Mouse (Mus musculus) forebrain, postnatal 0 days (tissue): ENCODE measurements around the gene Gins1. TPM values are rescaled to one million over a fixed set of nuclear protein-coding genes. Genes with fewer than 3 reads are reported as not detected.
"Not testable (repeated sequence)": the region's sequence is repeated elsewhere in the genome, so short reads cannot be mapped to it uniquely, and the experiment has no call there.

Source experiments
- ATAC-seq: fragments of 200-750 bp; cut with Nextera tagmentation; 2 replicates; pipeline ENCODE4 v1.8.0; 2017; ENCODE audit warnings: mild to moderate bottlenecking, moderate library complexity
- DNase-seq: peaks from one replicate; pipeline ENCODE4 v3.0.0-alpha.2; 2015
- H3K27ac ChIP-seq: fragments of 300-500 bp; sonication (generic); 2 replicates; pipeline ENCODE4 v1.5.1; 2014; ENCODE audit warnings: low read depth, mild to moderate bottlenecking, antibody characterized with exemption, low read length, moderate library complexity, mixed read lengths
- H3K27me3 ChIP-seq: fragments of 300-500 bp; sonication (generic); 2 replicates; pipeline ENCODE4 v1.6.1; 2014; ENCODE audit warnings: mild to moderate bottlenecking, low read length, mixed read lengths; ENCODE audit not compliant: insufficient read depth
- H3K36me3 ChIP-seq: fragments of 300-500 bp; sonication (generic); 2 replicates; pipeline ENCODE4 v1.6.1; 2014; ENCODE audit warnings: mild to moderate bottlenecking, moderate library complexity; ENCODE audit not compliant: insufficient read depth
- H3K4me1 ChIP-seq: fragments of 300-500 bp; sonication (generic); 2 replicates; pipeline ENCODE4 v1.6.1; 2014; ENCODE audit warnings: antibody characterized with exemption; ENCODE audit not compliant: insufficient read depth
- H3K4me2 ChIP-seq: fragments of 300-500 bp; sonication (generic); 2 replicates; pipeline ENCODE4 v1.6.1; 2014; ENCODE audit warnings: low read depth, mild to moderate bottlenecking, moderate library complexity
- H3K4me3 ChIP-seq: fragments of 300-500 bp; sonication (generic); 2 replicates; pipeline ENCODE4 v1.5.1; 2014; ENCODE audit warnings: low read depth, low read length, mixed read lengths
- H3K9ac ChIP-seq: fragments of 300-500 bp; sonication (generic); 2 replicates; pipeline ENCODE4 v1.6.1; 2014; ENCODE audit warnings: mild to moderate bottlenecking
- H3K9me3 ChIP-seq: fragments of 300-500 bp; sonication (generic); 2 replicates; pipeline ENCODE4 v1.6.1; 2016; ENCODE audit warnings: low read length
- CTCF ChIP-seq: sonication (generic); IDR thresholded peaks from 2 replicates; pipeline ENCODE4 v1.5.1; 2016; ENCODE audit warnings: antibody characterized with exemption, control low read depth, low read depth
- WGBS: fragments of 180-500 bp; shearing (Covaris S2); extraction: QIAGEN DNeasy Blood & Tissue Kit; methylation state at CpG from one replicate; pipeline ENCODE4 v1.1.7; 2014; 5-methylcytosine and 5-hydroxymethylcytosine counted together
- polyA plus RNA-seq: library from polyadenylated mRNA; unstranded; fragments of >200 nt; fragmentation: Nextera tagmentation; extraction: Ambion mirVana; gene quantifications from 2 replicates; pipeline ENCODE4 v1.2.1, GENCODE M21; 2015
- total RNA-seq: library from RNA; depleted of rRNA; stranded (reverse); fragments of >200 nt; gene quantifications from 2 replicates; pipeline ENCODE4 v1.2.3, GENCODE M21; 2014

Gins1 gene
- total and polyA plus RNA-seq, 2 experiments from 2014 or later, result 12.8 to 15.5 TPM

DNA sequence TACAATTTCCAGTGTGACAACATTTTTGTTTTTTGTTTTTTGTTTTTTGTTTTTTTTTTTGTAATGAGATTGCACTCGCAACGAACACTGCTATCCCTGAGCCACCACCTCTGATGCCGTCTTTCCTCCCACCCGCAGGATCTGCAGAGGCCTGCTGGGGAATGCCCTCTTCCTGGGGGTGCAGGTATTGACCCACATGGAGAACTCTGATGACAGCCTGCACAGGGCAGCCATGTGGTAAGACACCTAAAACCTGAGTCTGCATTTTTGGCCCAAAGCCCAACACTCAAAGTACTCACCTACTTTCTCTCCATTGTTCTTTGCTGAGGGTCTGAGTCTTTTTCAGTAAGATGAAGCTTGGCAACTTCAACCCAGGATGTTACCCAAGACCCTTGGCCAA, 29.5 kb downstream of the Gins1 start:
- Histone ChIP-seq H3K27me3 (no peaks in the 10 kb centered on the region), H3K4me3 (no peak overlapping the region), H3K4me1 (no peaks in the 10 kb centered on the region), H3K9ac (no peak overlapping the region), H3K9me3 (no peaks in the 10 kb centered on the region), H3K4me2 (no peak overlapping the region), H3K36me3 (peaks cover 28% of the 10 kb centered on the region), H3K27ac (no peak overlapping the region)
- DNase-seq (no peak), ATAC-seq (no peak)
- 91% methylated on average over 4 of the region's 4 CpGs for WGBS
- TF ChIP-seq CTCF, result no peak

DNA sequence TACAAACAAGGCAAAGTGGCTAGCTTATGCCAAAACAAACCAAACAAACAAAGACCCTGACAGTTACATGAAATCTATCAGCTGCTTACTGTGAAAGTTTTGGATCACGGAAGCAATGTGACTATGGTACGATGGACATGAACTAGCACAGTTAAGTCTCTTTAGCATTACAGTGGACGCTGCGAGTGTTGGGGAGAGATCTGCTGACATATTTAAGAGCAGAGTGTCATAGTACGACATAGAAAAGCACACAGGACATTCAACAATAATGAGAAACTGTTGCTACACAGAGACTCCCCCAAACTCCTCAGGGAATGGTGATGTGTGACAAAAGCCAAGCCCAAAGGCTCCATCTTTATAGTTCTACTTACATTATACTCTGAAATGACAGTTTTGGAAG, 38.8 kb downstream of the Gins1 start:
- no peaks in the 10 kb centered on the region for H3K27me3 ChIP-seq
- 98% methylated on average over 5 of the region's 5 CpGs for WGBS
- no peak overlapping the region for H3K4me3 ChIP-seq
- no peak overlapping the region for H3K9ac ChIP-seq
- ATAC-seq (no peak), DNase-seq (no peak)
- H3K4me1 ChIP-seq, result no peaks in the 10 kb centered on the region
- peaks cover 9% of the 10 kb centered on the region for H3K36me3 ChIP-seq
- H3K4me2 ChIP-seq, result no peak overlapping the region
- TF ChIP-seq CTCF, result no peak
- no peaks in the 10 kb centered on the region for H3K9me3 ChIP-seq
- no peak overlapping the region for H3K27ac ChIP-seq

DNA sequence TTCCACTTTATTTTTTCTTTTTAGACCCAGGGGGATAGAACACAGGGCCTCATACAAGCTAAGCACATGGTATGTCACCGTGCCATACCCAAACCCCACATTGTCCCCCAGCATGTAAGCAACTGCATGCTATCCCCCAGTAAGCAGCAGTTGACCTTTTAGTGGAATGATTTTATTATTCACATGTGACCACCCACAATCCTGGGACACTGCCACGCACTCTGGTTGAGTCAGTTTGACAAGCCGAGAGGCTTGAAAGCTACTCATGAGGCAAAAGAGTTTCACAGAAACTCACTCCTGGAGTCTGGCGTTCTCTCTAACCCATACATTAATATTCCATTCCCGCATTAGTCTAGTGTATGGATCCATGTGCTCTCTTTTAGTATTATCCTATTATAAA, 42.1 kb downstream of the Gins1 start:
- H3K27me3 ChIP-seq, H3K4me2 ChIP-seq, H3K27ac ChIP-seq, H3K9ac ChIP-seq, H3K4me1 ChIP-seq, ATAC-seq, H3K9me3 ChIP-seq, DNase-seq, H3K4me3 ChIP-seq: not testable (repeated sequence)
- WGBS, result 88% methylated on average over 5 of the region's 5 CpGs
- H3K36me3 ChIP-seq, result peaks cover 18% of the 10 kb centered on the region

DNA sequence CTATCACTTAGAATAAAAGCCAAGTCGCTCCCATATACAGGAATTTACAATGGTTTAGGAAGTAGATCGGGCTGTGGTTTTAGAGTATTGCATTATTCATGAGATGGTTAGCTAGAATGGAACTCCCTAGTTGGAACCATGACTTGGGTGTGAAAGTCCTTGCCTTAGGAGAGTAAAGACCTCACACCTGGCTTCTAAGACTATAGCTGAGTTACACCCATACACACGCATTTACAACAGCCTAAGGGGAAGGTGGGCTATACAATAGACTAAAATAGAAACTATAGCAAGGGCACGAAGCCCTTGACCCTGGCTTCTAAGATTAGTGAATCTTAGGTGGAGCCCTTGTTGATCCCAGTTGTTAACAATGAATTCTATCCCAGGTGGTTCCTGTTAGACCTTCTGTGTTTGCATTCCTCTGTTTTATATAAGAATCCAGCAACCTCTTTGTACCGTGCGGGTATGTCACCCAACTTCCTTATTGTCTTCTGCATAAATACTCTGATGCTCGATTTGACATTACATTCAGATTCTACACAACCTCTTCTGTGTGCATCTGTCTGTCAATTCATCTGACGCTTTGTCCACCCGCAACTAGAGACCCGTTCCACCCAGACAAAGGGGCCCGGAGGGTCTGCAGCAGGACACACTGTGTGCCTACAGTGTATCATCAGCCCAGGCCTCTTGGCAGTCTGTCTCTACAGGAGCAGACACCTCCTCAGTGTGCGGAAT, 42.8 kb downstream of the Gins1 start:
- not testable (repeated sequence) for H3K27ac ChIP-seq, H3K4me1 ChIP-seq, H3K27me3 ChIP-seq, H3K9me3 ChIP-seq, H3K4me2 ChIP-seq, H3K9ac ChIP-seq, H3K4me3 ChIP-seq, DNase-seq, ATAC-seq
- peaks cover 18% of the 10 kb centered on the region for H3K36me3 ChIP-seq
- 91% methylated on average over 12 of the region's 12 CpGs for WGBS

DNA sequence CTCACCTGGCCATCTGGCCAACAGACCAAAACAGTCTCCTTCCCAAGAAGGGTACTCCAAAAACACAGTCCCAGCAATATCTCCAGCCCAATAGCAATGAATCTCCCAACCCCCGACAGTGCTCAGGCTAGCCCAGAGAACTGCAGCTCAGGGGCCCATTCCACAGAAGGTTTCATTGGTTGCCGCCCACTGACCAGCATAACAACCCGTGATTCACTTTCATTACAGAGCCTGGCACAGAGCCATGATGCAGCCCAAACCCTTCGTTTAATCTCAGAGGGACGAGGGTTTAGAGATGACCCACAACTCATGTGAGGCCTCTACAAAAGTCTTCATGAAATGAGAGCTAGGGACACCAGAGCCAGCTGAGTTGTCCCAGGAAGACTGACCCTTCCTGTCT, 43.6 kb downstream of the Gins1 start:
- ATAC-seq (no peak), DNase-seq (no peak)
- H3K9me3 ChIP-seq, result no peaks in the 10 kb centered on the region
- no peak overlapping the region for H3K27ac ChIP-seq
- no peaks in the 10 kb centered on the region for H3K4me1 ChIP-seq
- no peak overlapping the region for H3K4me3 ChIP-seq
- WGBS, result 76% methylated on average over 5 of the region's 5 CpGs
- no peaks in the 10 kb centered on the region for H3K27me3 ChIP-seq
- no peak overlapping the region for H3K9ac ChIP-seq
- no peak overlapping the region for H3K4me2 ChIP-seq
- TF ChIP-seq CTCF, result no peak
- peaks cover 18% of the 10 kb centered on the region for H3K36me3 ChIP-seq

DNA sequence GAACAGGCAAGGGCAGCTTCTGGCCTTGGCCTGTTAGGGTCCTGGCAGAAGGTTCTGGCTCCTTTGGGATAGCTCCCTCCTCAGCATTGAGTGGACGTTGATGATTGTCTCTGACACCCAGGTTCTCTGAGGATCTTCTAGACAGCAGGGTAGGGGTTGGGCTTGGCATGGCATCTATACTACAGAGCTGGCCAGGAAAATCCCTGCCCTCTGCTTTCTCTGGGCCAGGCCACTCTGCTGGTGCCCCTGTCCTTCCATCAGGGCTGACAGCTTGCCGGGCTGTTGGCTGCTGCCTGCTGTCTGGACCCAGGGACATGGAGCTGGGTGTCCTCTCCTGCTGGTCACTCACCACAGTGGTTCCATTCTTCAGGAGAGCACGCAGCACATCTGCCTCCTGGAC, 44.5 kb downstream of the Gins1 start:
- DNase-seq (no peak), ATAC-seq (no peak)
- Histone ChIP-seq H3K4me2 (no peak overlapping the region), H3K27me3 (no peaks in the 10 kb centered on the region), H3K4me3 (no peak overlapping the region), H3K27ac (no peak overlapping the region), H3K36me3 (peaks cover 14% of the 10 kb centered on the region), H3K9ac (no peak overlapping the region), H3K4me1 (no peaks in the 10 kb centered on the region), H3K9me3 (no peaks in the 10 kb centered on the region)
- TF ChIP-seq CTCF, result no peak
- WGBS, result 93% methylated on average over 3 of the region's 3 CpGs

DNA sequence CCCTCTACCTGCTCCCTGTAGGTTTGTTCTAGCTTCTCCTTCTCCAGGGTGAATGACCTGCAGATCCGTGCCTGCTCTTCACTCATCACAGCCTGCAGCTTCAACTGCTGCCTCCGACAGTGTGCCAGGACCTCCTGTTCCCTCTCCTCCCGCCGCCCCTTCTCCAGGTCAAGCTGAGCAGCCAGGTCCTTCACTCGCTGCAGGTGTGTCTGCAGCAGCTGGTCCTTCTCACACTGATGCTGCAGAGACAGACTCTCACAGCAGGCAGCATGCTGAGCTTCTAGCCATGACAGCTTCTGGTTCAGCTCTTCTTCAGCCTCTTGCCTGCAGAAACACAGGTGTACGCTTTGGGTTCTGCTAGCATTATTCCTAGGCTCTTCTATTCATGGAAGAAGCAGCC, 44.9 kb downstream of the Gins1 start:
- H3K9me3 ChIP-seq, result no peaks in the 10 kb centered on the region
- 96% methylated on average over 6 of the region's 6 CpGs for WGBS
- H3K27me3 ChIP-seq, result no peaks in the 10 kb centered on the region
- no peak for DNase-seq
- no peak overlapping the region for H3K4me3 ChIP-seq
- no peak overlapping the region for H3K9ac ChIP-seq
- no peak overlapping the region for H3K27ac ChIP-seq
- peaks cover 15% of the 10 kb centered on the region for H3K36me3 ChIP-seq
- ATAC-seq, result no peak
- H3K4me1 ChIP-seq, result no peaks in the 10 kb centered on the region
- no peak for TF ChIP-seq CTCF
- no peak overlapping the region for H3K4me2 ChIP-seq
